Mouse (Mus musculus): ENCODE measurements around the gene Ptma. TPM values are rescaled to one million over a fixed set of nuclear protein-coding genes. Genes with fewer than 3 reads are reported as not detected.

Gene Ptma
- polyA plus RNA-seq, 1 experiment, result 713 TPM

Other genes with a start within 250 kb of the Ptma start
- gene B3gnt7, start 223.9 kb upstream of the Ptma start, polyA plus RNA-seq (2012; rRNA removed), result 89.1 and 133 TPM in 2 replicates
- gene Ncl, start 167.3 kb upstream of the Ptma start, polyA plus RNA-seq (2012; rRNA removed), result 4.9 and 6.1 TPM in 2 replicates
- 4.4 and 7.5 TPM in 2 replicates for gene Nmur1, start 100.5 kb upstream of the Ptma start, polyA plus RNA-seq (2012; rRNA removed)
- gene Tex44, start 100.4 kb upstream of the Ptma start, polyA plus RNA-seq (2012; rRNA removed), result not detected in 2 replicates
- gene Pde6d, start 55.9 kb downstream of the Ptma start, polyA plus RNA-seq (2012; rRNA removed), result 13.8 and 15.2 TPM in 2 replicates
- gene Cops7b, start 56.2 kb downstream of the Ptma start, polyA plus RNA-seq (2012; rRNA removed), result 26.6 and 27.9 TPM in 2 replicates
- gene Nppc, start 143.8 kb downstream of the Ptma start, polyA plus RNA-seq (2012; rRNA removed), result 0.36 TPM in 1 of 2 replicates, not detected in the other
- gene Dis3l2, start 177.1 kb downstream of the Ptma start, polyA plus RNA-seq (2012; rRNA removed), result 9.0 and 11.0 TPM in 2 replicates

All from large intestine, adult 2 months (tissue).